Mouse (Mus musculus) neutrophil, adult 5-6 weeks (primary cell): ENCODE data around the gene Dnase1l2. TPM values are rescaled to one million over a fixed set of nuclear protein-coding genes. Genes with fewer than 3 reads are reported as not detected.

ENCODE experiments used
- ATAC-seq: fragments of 151-379, 151-347 bp; 2 replicates; pipeline ENCODE4 v1.8.0; 2017; ENCODE audit warnings: mild to moderate bottlenecking, moderate TSS enrichment; ENCODE audit not compliant: insufficient number of reproducible peaks, poor library complexity, low FRiP score, severe bottlenecking; ENCODE audit errors: extremely low read depth
- total RNA-seq: library from RNA; stranded (forward); fragments of 200-1000 nt; gene quantifications from 2 replicates; pipeline ENCODE4 v1.2.3, GENCODE M21; 2017

Dnase1l2 gene
- total RNA-seq, 1 experiment from 2014 or later, result 9.1 TPM

DNA sequence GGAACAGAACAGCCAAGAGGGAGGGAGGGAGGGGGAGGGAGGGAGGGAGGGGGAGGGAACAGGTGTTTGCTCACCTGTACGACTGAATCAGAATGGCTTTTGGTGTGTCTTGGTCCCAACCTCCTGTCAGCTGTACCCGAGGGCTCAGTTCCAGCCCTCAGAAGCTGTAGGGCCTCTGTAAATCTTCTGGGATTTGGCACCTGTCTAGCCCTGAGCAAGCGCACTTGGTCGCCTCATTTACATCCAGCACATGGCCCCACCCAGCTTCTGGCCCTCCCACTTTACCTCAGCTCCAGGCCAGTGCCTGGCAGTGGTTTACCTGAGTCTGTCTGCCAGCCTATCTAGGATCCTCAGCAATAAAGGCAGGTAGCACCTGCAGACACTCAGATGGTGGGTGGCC lies 49.4 kb downstream of the Dnase1l2 start:
- ATAC-seq, result no peak

DNA sequence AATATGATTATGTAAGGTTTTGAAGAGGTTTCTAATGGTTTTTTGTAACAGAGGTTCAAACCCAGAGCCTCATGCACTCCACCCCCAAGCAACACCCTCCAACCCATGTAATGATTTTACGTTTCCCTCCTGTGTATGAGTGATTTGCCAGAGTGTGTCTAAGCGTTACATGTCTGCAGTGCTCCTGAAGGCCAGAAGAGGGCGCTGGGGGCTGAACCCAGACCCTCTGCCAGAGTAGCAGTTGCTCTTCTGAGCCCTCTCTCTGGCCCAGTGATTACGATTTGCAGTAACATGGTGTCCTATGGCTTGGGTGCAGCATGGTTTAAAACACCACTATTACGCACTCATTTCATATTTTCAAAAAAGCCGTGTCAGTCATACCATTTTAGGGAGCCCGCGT lies 51.8 kb downstream of the Dnase1l2 start:
- ATAC-seq, result no peak

Other genes starting within 250 kb of the Dnase1l2 start
- gene Tbc1d24, start 237.5 kb downstream of the Dnase1l2 start, total RNA-seq, result 0.35 and 0.37 TPM in 2 replicates
- not detected in 2 replicates for gene Ntn3, start 233.6 kb downstream of the Dnase1l2 start, total RNA-seq
- 5.6 and 8.8 TPM in 2 replicates for gene Tedc2, start 222.3 kb downstream of the Dnase1l2 start, total RNA-seq
- gene Ccnf, start 191.6 kb downstream of the Dnase1l2 start, total RNA-seq, result 2.5 and 3.0 TPM in 2 replicates
- 0.23 TPM in 1 of 2 replicates, not detected in the other for gene Abca17, start 92.0 kb downstream of the Dnase1l2 start, total RNA-seq
- gene Abca3, start 91.2 kb downstream of the Dnase1l2 start, total RNA-seq, result 29.5 and 31.3 TPM in 2 replicates
- 98.5 and 117 TPM in 2 replicates for gene Rnps1, start 28.5 kb downstream of the Dnase1l2 start, total RNA-seq
- gene Eci1, start 16.5 kb downstream of the Dnase1l2 start, total RNA-seq, result 17.2 and 23.1 TPM in 2 replicates
- gene E4f1, start 27.2 kb upstream of the Dnase1l2 start, total RNA-seq, result 61.6 and 65.3 TPM in 2 replicates
- 8.7 and 8.8 TPM in 2 replicates for gene Pgp, start 27.3 kb upstream of the Dnase1l2 start, total RNA-seq
- gene Bricd5, start 30.8 kb upstream of the Dnase1l2 start, total RNA-seq, result not detected in 2 replicates
- gene Mlst8, start 36.0 kb upstream of the Dnase1l2 start, total RNA-seq, result 12.2 and 17.8 TPM in 2 replicates
- gene Caskin1, start 45.5 kb upstream of the Dnase1l2 start, total RNA-seq, result not detected in 2 replicates
- 107 and 118 TPM in 2 replicates for gene Traf7, start 84.8 kb upstream of the Dnase1l2 start, total RNA-seq
- 2.0 TPM in 1 of 2 replicates, not detected in the other for gene Rab26, start 91.1 kb upstream of the Dnase1l2 start, total RNA-seq
- gene Pkd1, start 106.7 kb upstream of the Dnase1l2 start, total RNA-seq, result 23.3 and 27.6 TPM in 2 replicates
- 48.2 and 53.8 TPM in 2 replicates for gene Tsc2, start 189.5 kb upstream of the Dnase1l2 start, total RNA-seq
- gene Nthl1, start 189.6 kb upstream of the Dnase1l2 start, total RNA-seq, result 2.4 and 4.5 TPM in 2 replicates
- gene Slc9a3r2, start 207.2 kb upstream of the Dnase1l2 start, total RNA-seq, result 0.37 and 0.58 TPM in 2 replicates
- not detected in 2 replicates for gene Npw, start 215.4 kb upstream of the Dnase1l2 start, total RNA-seq
- 17.6 and 21.4 TPM in 2 replicates for gene Zfp598, start 226.6 kb upstream of the Dnase1l2 start, total RNA-seq
- gene Syngr3, start 246.8 kb upstream of the Dnase1l2 start, total RNA-seq, result 0.25 TPM in 1 of 2 replicates, not detected in the other